Mouse (Mus musculus) regulatory T cell (primary cell): Measurements from ENCODE around the gene Foxred1.

Experiments
- in situ Hi-C: fragments of 300-600 bp; cut with MboI, MseI; formaldehyde crosslinking; loops from one replicate; pipeline ENCODE4 v1.15.1; 2025; ENCODE audit warnings: high pct_unique_total_duplicates

The Foxred1 gene

GRCm38 (mm10) chr9:35192983-35193542 is 17.8 kb downstream of the Foxred1 start:
- in situ Hi-C loops, result no loop called here

- in situ Hi-C loops, result no loop called here
Observed at GRCm38 (mm10) chr9:35188700-35189099, 22.2 kb downstream of the Foxred1 start.

- in situ Hi-C loops, result no loop called here
Observed at GRCm38 (mm10) chr9:35187351-35187903, 23.4 kb downstream of the Foxred1 start.

GRCm38 (mm10) chr9:35186430-35186829 is 24.4 kb downstream of the Foxred1 start:
- in situ Hi-C loops, result no loop called here

- in situ Hi-C loops, result no loop called here
Observed at GRCm38 (mm10) chr9:35183359-35183758, 27.5 kb downstream of the Foxred1 start.

GRCm38 (mm10) chr9:35182832-35183231 is 28.0 kb downstream of the Foxred1 start:
- in situ Hi-C loops, result no loop called here

GRCm38 (mm10) chr9:35176124-35176659 is 34.7 kb downstream of the Foxred1 start:
- in situ Hi-C loops, result no loop called here

GRCm38 (mm10) chr9:35175251-35176123 is 35.4 kb downstream of the Foxred1 start, which contains the start of gene Dcps:
Gene Dcps, minus strand, starts transcription at chr9:35176061.
- in situ Hi-C loops, result no loop called here

- in situ Hi-C loops, result no loop called here
Observed at GRCm38 (mm10) chr9:35173331-35173730, 37.5 kb downstream of the Foxred1 start.

GRCm38 (mm10) chr9:35170071-35170470 is 40.8 kb downstream of the Foxred1 start:
- in situ Hi-C loops, result no loop called here

GRCm38 (mm10) chr9:35166798-35167635 is 43.8 kb downstream of the Foxred1 start:
- in situ Hi-C loops, result no loop called here

GRCm38 (mm10) chr9:35166144-35166797 is 44.6 kb downstream of the Foxred1 start:
- in situ Hi-C loops, result no loop called here

- in situ Hi-C loops, result no loop called here
Observed at GRCm38 (mm10) chr9:35164142-35164874, 46.5 kb downstream of the Foxred1 start.

- in situ Hi-C loops, result no loop called here
Observed at GRCm38 (mm10) chr9:35163011-35163690, 47.7 kb downstream of the Foxred1 start.

GRCm38 (mm10) chr9:35161721-35162120 is 49.1 kb downstream of the Foxred1 start:
- in situ Hi-C loops, result no loop called here

- in situ Hi-C loops, result no loop called here
Observed at GRCm38 (mm10) chr9:35160662-35161061, 50.2 kb downstream of the Foxred1 start.

GRCm38 (mm10) chr9:35158477-35158876 is 52.4 kb downstream of the Foxred1 start:
- in situ Hi-C loops, result no loop called here

GRCm38 (mm10) chr9:35156862-35157261 is 54.0 kb downstream of the Foxred1 start:
- in situ Hi-C loops, result no loop called here

GRCm38 (mm10) chr9:35156002-35156710 is 54.7 kb downstream of the Foxred1 start:
- in situ Hi-C loops, result no loop called here
